Mouse (Mus musculus): ENCODE measurements at regions not wholly inside any gene's neighbourhood (a gene's known extent, or its start where the extent isn't known, plus 50 kb on each side); places are given as distances from the start of the nearest gene placed in this dataset.

GRCm38 (mm10) chr9:14204817-14205216, 70.0 kb upstream of the Sesn3 start:
- Histone ChIP-seq H3K27me3 (ENCODE audit: control insufficient read depth, insufficient read depth, low read length) (no peaks in the 10 kb centered on the region), H3K9me3 (ENCODE audit: control insufficient read depth, low read length) (no peaks in the 10 kb centered on the region), H3K4me2 (ENCODE audit: low read depth, low read length, severe bottlenecking) (no peak overlapping the region), H3K36me3 (ENCODE audit: control insufficient read depth, insufficient read depth, low read length) (no peaks in the 10 kb centered on the region), H3K27ac (ENCODE audit: low read depth, low read length) (no peak overlapping the region), H3K4me1 (replicated peaks; ENCODE audit: control insufficient read depth, insufficient read depth, low read length) (no peaks in the 10 kb centered on the region), H3K4me3 (ENCODE audit: low read depth, low read length) (no peak overlapping the region), H3K9ac (ENCODE audit: low read length) (no peak overlapping the region)
- DNase-seq (ENCODE audit: low spot score) (no peak), ATAC-seq (replicated peaks; ENCODE audit: low FRiP score) (no peak)
- 100% methylated on average over 1 of the region's 1 CpGs for WGBS

GRCm38 (mm10) chr9:14206838-14207560, 67.9 kb upstream of the Sesn3 start:
- Histone ChIP-seq H3K4me2 (ENCODE audit: low read depth, low read length, severe bottlenecking) (no peak overlapping the region), H3K4me3 (ENCODE audit: low read depth, low read length) (no peak overlapping the region), H3K27ac (ENCODE audit: low read depth, low read length) (no peak overlapping the region), H3K4me1 (replicated peaks; ENCODE audit: control insufficient read depth, insufficient read depth, low read length) (no peaks in the 10 kb centered on the region), H3K9me3 (ENCODE audit: control insufficient read depth, low read length) (no peaks in the 10 kb centered on the region), H3K9ac (ENCODE audit: low read length) (no peak overlapping the region), H3K36me3 (ENCODE audit: control insufficient read depth, insufficient read depth, low read length) (no peaks in the 10 kb centered on the region), H3K27me3 (ENCODE audit: control insufficient read depth, insufficient read depth, low read length) (no peaks in the 10 kb centered on the region)
- no peak for ATAC-seq (replicated peaks; ENCODE audit: low FRiP score)
- no peak for DNase-seq (ENCODE audit: low spot score)
- WGBS = 90% methylated on average over 16 of the region's 16 CpGs

GRCm38 (mm10) chr9:14207561-14207936, 67.3 kb upstream of the Sesn3 start:
- Histone ChIP-seq H3K9ac (ENCODE audit: low read length) (no peak overlapping the region), H3K4me2 (ENCODE audit: low read depth, low read length, severe bottlenecking) (no peak overlapping the region), H3K4me3 (ENCODE audit: low read depth, low read length) (no peak overlapping the region), H3K27me3 (ENCODE audit: control insufficient read depth, insufficient read depth, low read length) (no peaks in the 10 kb centered on the region), H3K4me1 (replicated peaks; ENCODE audit: control insufficient read depth, insufficient read depth, low read length) (no peaks in the 10 kb centered on the region), H3K9me3 (ENCODE audit: control insufficient read depth, low read length) (no peaks in the 10 kb centered on the region), H3K27ac (ENCODE audit: low read depth, low read length) (no peak overlapping the region), H3K36me3 (ENCODE audit: control insufficient read depth, insufficient read depth, low read length) (no peaks in the 10 kb centered on the region)
- 80% methylated on average over 3 of the region's 3 CpGs for WGBS
- no peak for ATAC-seq (replicated peaks; ENCODE audit: low FRiP score)
- no peak for DNase-seq (ENCODE audit: low spot score)

GRCm38 (mm10) chr9:14213283-14213682, 61.6 kb upstream of the Sesn3 start:
- H3K27ac ChIP-seq (ENCODE audit: low read depth, low read length) = no peak overlapping the region
- H3K9ac ChIP-seq (ENCODE audit: low read length) = no peak overlapping the region
- H3K27me3 ChIP-seq (ENCODE audit: control insufficient read depth, insufficient read depth, low read length) = no peaks in the 10 kb centered on the region
- no peaks in the 10 kb centered on the region for H3K36me3 ChIP-seq (ENCODE audit: control insufficient read depth, insufficient read depth, low read length)
- no peaks in the 10 kb centered on the region for H3K9me3 ChIP-seq (ENCODE audit: control insufficient read depth, low read length)
- no peak overlapping the region for H3K4me3 ChIP-seq (ENCODE audit: low read depth, low read length)
- ATAC-seq (replicated peaks; ENCODE audit: low FRiP score) (no peak), DNase-seq (ENCODE audit: low spot score) (no peak)
- no peaks in the 10 kb centered on the region for H3K4me1 ChIP-seq (replicated peaks; ENCODE audit: control insufficient read depth, insufficient read depth, low read length)
- WGBS = 91% methylated on average over 2 of the region's 2 CpGs
- no peak overlapping the region for H3K4me2 ChIP-seq (ENCODE audit: low read depth, low read length, severe bottlenecking)

- Histone ChIP-seq H3K4me1 (replicated peaks; ENCODE audit: control insufficient read depth, insufficient read depth, low read length) (no peaks in the 10 kb centered on the region), H3K4me2 (ENCODE audit: low read depth, low read length, severe bottlenecking) (no peak overlapping the region), H3K27me3 (ENCODE audit: control insufficient read depth, insufficient read depth, low read length) (no peaks in the 10 kb centered on the region), H3K36me3 (ENCODE audit: control insufficient read depth, insufficient read depth, low read length) (no peaks in the 10 kb centered on the region), H3K9me3 (ENCODE audit: control insufficient read depth, low read length) (no peaks in the 10 kb centered on the region), H3K4me3 (ENCODE audit: low read depth, low read length) (no peak overlapping the region), H3K27ac (ENCODE audit: low read depth, low read length) (no peak overlapping the region), H3K9ac (ENCODE audit: low read length) (no peak overlapping the region)
- ATAC-seq (replicated peaks; ENCODE audit: low FRiP score) = no peak
- DNase-seq (ENCODE audit: low spot score) = no peak
- 70% methylated on average over 5 of the region's 5 CpGs for WGBS
Measured at GRCm38 (mm10) chr9:14215171-14215782, 59.6 kb upstream of the Sesn3 start.

GRCm38 (mm10) chr9:14215961-14216360, 58.9 kb upstream of the Sesn3 start:
- Histone ChIP-seq H3K27ac (ENCODE audit: low read depth, low read length) (no peak overlapping the region), H3K27me3 (ENCODE audit: control insufficient read depth, insufficient read depth, low read length) (no peaks in the 10 kb centered on the region), H3K36me3 (ENCODE audit: control insufficient read depth, insufficient read depth, low read length) (no peaks in the 10 kb centered on the region), H3K9me3 (ENCODE audit: control insufficient read depth, low read length) (no peaks in the 10 kb centered on the region), H3K4me3 (ENCODE audit: low read depth, low read length) (no peak overlapping the region), H3K9ac (ENCODE audit: low read length) (no peak overlapping the region), H3K4me2 (ENCODE audit: low read depth, low read length, severe bottlenecking) (no peak overlapping the region), H3K4me1 (replicated peaks; ENCODE audit: control insufficient read depth, insufficient read depth, low read length) (no peaks in the 10 kb centered on the region)
- DNase-seq (ENCODE audit: low spot score) = no peak
- ATAC-seq (replicated peaks; ENCODE audit: low FRiP score) = no peak
- 76% methylated on average over 5 of the region's 5 CpGs for WGBS

GRCm38 (mm10) chr9:14222936-14223335, 51.9 kb upstream of the Sesn3 start:
- no peaks in the 10 kb centered on the region for H3K4me1 ChIP-seq (replicated peaks; ENCODE audit: control insufficient read depth, insufficient read depth, low read length)
- H3K4me3 ChIP-seq (ENCODE audit: low read depth, low read length) = no peak overlapping the region
- no peak overlapping the region for H3K9ac ChIP-seq (ENCODE audit: low read length)
- no peak overlapping the region for H3K27ac ChIP-seq (ENCODE audit: low read depth, low read length)
- no peak for ATAC-seq (replicated peaks; ENCODE audit: low FRiP score)
- no peak for DNase-seq (ENCODE audit: low spot score)
- H3K27me3 ChIP-seq (ENCODE audit: control insufficient read depth, insufficient read depth, low read length) = no peaks in the 10 kb centered on the region
- H3K4me2 ChIP-seq (ENCODE audit: low read depth, low read length, severe bottlenecking) = no peak overlapping the region
- H3K36me3 ChIP-seq (ENCODE audit: control insufficient read depth, insufficient read depth, low read length) = no peaks in the 10 kb centered on the region
- 80% methylated on average over 2 of the region's 2 CpGs for WGBS
- no peaks in the 10 kb centered on the region for H3K9me3 ChIP-seq (ENCODE audit: control insufficient read depth, low read length)

All from forebrain, embryonic 11.5 days (tissue).